Mouse (Mus musculus): ENCODE measurements at regions not wholly inside any gene's neighbourhood (a gene's known extent, or its start where the extent isn't known, plus 50 kb on each side); places are given as distances from the start of the nearest gene placed in this dataset.

DNA sequence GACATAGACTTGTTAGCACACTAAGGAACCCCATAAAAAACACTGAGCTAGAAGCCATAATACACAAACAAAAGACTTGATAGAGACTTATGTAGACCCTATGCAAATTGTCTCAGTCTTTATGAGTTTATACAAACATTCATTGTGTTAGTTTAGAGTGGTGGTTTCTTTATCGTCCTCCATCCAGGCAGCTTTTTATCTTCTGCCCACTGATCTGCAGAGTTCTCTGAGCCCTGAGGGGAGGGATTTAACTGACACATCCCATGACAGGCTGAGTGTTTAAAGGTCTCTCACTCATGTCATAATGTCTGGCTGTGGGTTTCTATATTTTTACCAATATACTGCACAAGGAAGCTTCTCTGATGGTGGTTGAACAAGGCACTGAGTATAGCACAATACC lies 175.7 kb upstream of the Sema3d start:
- ATAC-seq (replicated peaks in 1 of 2; ENCODE audit: insufficient read depth in 1 of 2, low FRiP score in 2 of 2, low TSS enrichment in 1 of 2, low read depth in 1 of 2, poor library complexity in 2 of 2, severe bottlenecking in 2 of 2) = no peak

DNA sequence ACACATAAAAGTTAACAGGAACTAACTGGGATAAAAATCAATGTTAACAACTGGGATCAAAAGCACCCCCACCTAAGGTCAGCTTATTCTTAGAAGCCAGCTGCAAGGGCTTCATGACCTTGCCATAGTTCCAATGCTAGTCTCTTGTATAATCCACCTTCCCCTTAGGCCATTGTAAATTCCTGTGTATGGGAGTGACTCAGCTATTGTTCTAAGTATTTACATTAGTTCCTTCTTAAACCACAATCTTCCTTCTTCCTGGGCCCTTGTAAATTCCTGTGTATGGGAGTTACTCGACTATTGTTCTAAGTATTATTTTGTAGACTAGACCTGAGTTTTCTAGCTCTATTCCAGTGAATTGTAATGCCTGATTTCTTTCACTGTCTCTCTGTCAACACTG lies 173.6 kb upstream of the Sema3d start:
- ATAC-seq (replicated peaks in 1 of 2; ENCODE audit: insufficient read depth in 1 of 2, low FRiP score in 2 of 2, low TSS enrichment in 1 of 2, low read depth in 1 of 2, poor library complexity in 2 of 2, severe bottlenecking in 2 of 2) = no peak

DNA sequence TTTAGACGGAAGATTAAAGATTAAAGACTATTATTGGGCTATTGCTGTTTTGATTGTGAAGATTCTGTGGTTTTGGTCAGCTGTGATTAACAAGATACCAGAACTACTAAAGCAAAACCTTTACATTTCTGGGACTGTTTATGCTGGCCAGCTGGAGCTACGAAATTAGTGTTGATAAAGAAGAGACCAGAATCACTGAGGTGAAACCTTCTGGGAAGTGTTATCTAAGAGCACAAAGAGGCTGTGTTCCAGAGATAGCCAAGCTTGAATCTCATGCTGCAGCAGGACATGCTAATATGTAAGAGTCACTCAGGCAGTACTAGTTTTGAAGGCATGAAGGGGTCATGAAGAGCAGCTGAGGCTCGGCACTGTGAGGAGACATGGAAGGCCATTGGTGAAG lies 169.7 kb upstream of the Sema3d start:
- ATAC-seq (replicated peaks in 1 of 2; ENCODE audit: insufficient read depth in 1 of 2, low FRiP score in 2 of 2, low TSS enrichment in 1 of 2, low read depth in 1 of 2, poor library complexity in 2 of 2, severe bottlenecking in 2 of 2) = no peak

GRCm38 (mm10) chr5:12219424-12220107 lies 163.6 kb upstream of the Sema3d start:
- no peak for ATAC-seq (replicated peaks in 1 of 2; ENCODE audit: insufficient read depth in 1 of 2, low FRiP score in 2 of 2, low TSS enrichment in 1 of 2, low read depth in 1 of 2, poor library complexity in 2 of 2, severe bottlenecking in 2 of 2)

DNA sequence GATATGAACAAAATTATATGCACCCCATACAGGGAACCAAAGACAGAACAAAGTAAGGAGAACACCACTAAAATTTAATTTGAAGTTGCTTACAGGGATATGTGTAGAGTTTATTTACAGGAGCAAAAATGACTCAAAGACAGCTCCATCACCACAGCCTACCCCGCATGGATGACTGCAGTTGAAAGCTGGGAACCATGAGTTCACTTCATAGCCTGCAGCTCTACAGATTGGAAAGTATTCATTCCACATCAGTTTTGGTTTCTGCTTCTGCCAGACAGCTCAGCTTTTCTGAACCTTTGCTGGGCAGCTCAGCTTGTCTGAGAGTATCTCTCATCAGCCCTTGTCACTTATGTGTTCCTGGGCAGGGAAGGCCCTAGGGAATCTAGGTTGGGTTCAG lies 160.6 kb upstream of the Sema3d start:
- no peak for ATAC-seq (replicated peaks in 1 of 2; ENCODE audit: insufficient read depth in 1 of 2, low FRiP score in 2 of 2, low TSS enrichment in 1 of 2, low read depth in 1 of 2, poor library complexity in 2 of 2, severe bottlenecking in 2 of 2)

GRCm38 (mm10) chr5:12233377-12234096 lies 149.6 kb upstream of the Sema3d start:
- no peak for ATAC-seq (replicated peaks in 1 of 2; ENCODE audit: insufficient read depth in 1 of 2, low FRiP score in 2 of 2, low TSS enrichment in 1 of 2, low read depth in 1 of 2, poor library complexity in 2 of 2, severe bottlenecking in 2 of 2)

DNA sequence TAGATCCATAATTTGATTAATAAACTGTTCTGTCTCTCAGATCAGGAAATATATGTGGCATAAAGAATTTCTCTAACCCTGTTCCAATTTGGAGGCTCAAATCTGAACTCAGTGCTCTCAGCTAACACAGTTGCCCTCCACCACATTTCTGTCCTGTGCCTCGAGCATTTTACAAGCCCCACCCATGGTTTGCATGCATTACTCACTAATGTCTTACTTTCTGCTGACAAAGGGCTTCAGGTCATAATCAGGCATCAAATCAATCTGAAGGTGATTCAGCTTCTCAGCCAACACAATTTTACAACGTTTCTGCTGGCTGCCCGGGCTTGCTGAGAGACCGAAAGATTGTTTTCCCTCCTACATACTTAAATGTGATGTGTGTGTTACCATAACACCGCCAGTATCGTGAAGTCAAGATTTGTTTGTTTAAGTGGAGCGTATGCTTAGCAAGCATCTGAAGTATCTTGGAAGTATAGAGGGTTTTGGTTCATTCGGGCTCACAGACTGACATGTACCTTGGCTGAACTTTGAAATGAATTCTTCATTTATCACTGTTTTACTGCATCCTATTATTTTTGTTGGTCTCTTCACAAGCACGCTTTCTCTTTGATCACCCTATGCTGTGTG lies 139.9 kb upstream of the Sema3d start:
- no peak for ATAC-seq (replicated peaks in 1 of 2; ENCODE audit: insufficient read depth in 1 of 2, low FRiP score in 2 of 2, low TSS enrichment in 1 of 2, low read depth in 1 of 2, poor library complexity in 2 of 2, severe bottlenecking in 2 of 2)

- no peak for ATAC-seq (replicated peaks in 1 of 2; ENCODE audit: insufficient read depth in 1 of 2, low FRiP score in 2 of 2, low TSS enrichment in 1 of 2, low read depth in 1 of 2, poor library complexity in 2 of 2, severe bottlenecking in 2 of 2)
Observed at GRCm38 (mm10) chr5:12293685-12294084, 89.5 kb upstream of the Sema3d start.

GRCm38 (mm10) chr5:12297331-12297730 lies 85.9 kb upstream of the Sema3d start:
- ATAC-seq (replicated peaks in 1 of 2; ENCODE audit: insufficient read depth in 1 of 2, low FRiP score in 2 of 2, low TSS enrichment in 1 of 2, low read depth in 1 of 2, poor library complexity in 2 of 2, severe bottlenecking in 2 of 2) = no peak

- ATAC-seq (replicated peaks in 1 of 2; ENCODE audit: insufficient read depth in 1 of 2, low FRiP score in 2 of 2, low TSS enrichment in 1 of 2, low read depth in 1 of 2, poor library complexity in 2 of 2, severe bottlenecking in 2 of 2) = no peak
Observed at GRCm38 (mm10) chr5:12301833-12302808, 81.1 kb upstream of the Sema3d start.

DNA sequence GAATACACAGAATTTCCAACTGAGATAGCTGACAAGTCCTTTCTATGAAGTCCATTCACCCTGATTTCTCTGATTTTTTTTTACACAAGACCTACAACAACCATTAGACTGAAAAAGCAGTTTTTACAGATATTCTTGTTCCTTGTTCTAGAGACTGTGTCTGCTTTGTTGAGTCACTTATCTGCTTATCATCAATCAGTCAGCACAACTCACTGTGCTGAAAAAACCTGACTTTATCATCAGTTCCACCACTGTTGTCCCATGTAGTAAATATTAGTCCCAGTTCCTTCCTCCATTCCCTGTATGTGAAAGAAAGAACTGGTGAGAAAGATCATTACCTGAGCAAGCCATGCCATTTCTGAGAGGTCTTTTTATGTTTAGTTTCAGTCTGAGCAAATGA lies 73.8 kb upstream of the Sema3d start:
- ATAC-seq (replicated peaks in 1 of 2; ENCODE audit: insufficient read depth in 1 of 2, low FRiP score in 2 of 2, low TSS enrichment in 1 of 2, low read depth in 1 of 2, poor library complexity in 2 of 2, severe bottlenecking in 2 of 2) = no peak

- no peak for ATAC-seq (replicated peaks in 1 of 2; ENCODE audit: insufficient read depth in 1 of 2, low FRiP score in 2 of 2, low TSS enrichment in 1 of 2, low read depth in 1 of 2, poor library complexity in 2 of 2, severe bottlenecking in 2 of 2)
Observed at GRCm38 (mm10) chr5:12332648-12333305, 50.4 kb upstream of the Sema3d start.

All from hematopoietic stem cell, adult 5-6 weeks (primary cell).